Mouse (Mus musculus): Measurements from ENCODE around the gene Gm20716. TPM values are rescaled to one million over a fixed set of nuclear protein-coding genes. Genes with fewer than 3 reads are reported as not detected.
A peak's percentile ranks its signal among the peaks of the same experiment; 100 is the strongest.

Gene Gm20716
- polyA plus RNA-seq, 1 experiment from 2014 or later = 17.2 TPM

DNA sequence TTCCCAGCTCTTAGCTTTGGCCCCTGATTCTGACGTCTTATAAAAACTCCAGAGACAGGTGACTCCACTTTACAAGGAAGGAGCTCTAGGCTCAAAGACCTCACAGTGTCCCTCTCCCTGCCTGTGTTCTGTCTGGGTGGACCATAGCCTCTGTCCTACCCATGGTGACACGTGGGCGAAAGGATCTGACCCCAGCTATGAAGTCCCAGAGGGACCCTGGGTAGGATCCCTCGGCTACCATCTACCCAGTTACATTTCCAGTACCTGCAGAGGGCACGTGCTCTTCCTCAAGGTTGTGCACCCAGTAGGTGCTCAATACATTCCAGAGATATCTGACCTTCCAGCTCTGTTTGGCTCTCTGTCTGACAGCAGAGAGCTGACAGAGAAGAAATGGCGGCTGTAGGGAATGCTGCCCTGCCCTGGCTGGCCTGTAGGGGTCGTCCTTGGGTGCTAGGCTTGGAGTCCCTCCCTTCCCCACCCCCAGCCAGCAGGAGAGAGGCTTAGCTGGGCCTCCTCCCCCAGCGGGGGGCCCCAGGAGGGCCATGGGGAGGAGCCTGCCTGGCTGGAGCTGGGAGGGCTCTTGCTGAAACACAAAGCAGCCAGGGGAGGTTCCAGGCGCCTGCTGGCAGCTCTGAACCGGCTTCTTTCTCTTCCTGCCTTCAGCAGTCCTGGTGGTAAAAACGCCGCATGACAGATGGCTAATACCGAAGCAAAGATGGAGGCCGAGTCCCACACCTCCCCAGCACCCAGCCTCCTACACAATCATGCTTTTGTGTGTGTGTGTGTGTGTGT lies 75.9 kb downstream of the Gm20716 start:
- Histone ChIP-seq H3K4me1 (ENCODE audit: control insufficient read depth, insufficient read depth, low read length) (peaks cover 24% of the 10 kb centered on the region), H3K27me3 (ENCODE audit: control insufficient read depth, insufficient read depth, low read length) (no peaks in the 10 kb centered on the region; the same call in 1 of the 2 replicates), H3K9me3 (replicated peaks; ENCODE audit: control insufficient read depth, low read length) (no peaks in the 10 kb centered on the region), H3K4me3 (ENCODE audit: low read depth, low read length) (0 out of 2 replicates have a peak overlapping the region, but pooled peaks have one; percentile 25), H3K4me2 (peak overlapping the region; percentile 58), H3K27ac (ENCODE audit: low read depth, low read length) (peak overlapping the region; percentile 88), H3K36me3 (ENCODE audit: control insufficient read depth, insufficient read depth, low read length) (no peaks in the 10 kb centered on the region), H3K9ac (ENCODE audit: low read depth, low read length) (peak overlapping the region; percentile 69)
- 19% methylated on average over 14 of the region's 14 CpGs for WGBS (ENCODE audit: insufficient replicate concordance)
- peak; percentile 92 for ATAC-seq (replicated peaks; ENCODE audit: insufficient number of reproducible peaks, low FRiP score, low TSS enrichment)

DNA sequence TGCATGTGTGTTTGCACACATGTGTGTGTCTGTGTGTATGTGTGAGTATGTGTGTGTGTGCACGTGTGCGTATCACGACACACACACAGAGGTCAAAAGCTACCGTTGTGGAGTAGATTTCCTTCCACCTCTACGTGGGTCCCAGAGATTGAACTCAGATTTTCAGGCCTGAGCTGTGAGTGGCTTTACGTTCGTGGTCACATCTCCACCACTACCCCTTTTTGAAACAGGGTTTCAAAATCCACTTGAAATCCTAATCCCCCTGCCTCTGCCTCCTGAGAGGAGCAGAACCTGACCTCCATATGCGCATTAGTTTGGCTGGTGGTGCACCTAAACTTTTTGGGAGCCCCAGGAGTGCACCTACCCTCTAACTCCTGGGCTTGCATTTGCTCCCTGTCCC lies 80.9 kb downstream of the Gm20716 start:
- 84% methylated on average over 8 of the region's 8 CpGs for WGBS (ENCODE audit: insufficient replicate concordance)
- Histone ChIP-seq H3K4me2 (no peak overlapping the region), H3K4me3 (ENCODE audit: low read depth, low read length) (no peak overlapping the region), H3K9ac (ENCODE audit: low read depth, low read length) (no peak overlapping the region), H3K36me3 (ENCODE audit: control insufficient read depth, insufficient read depth, low read length) (no peaks in the 10 kb centered on the region), H3K27me3 (ENCODE audit: control insufficient read depth, insufficient read depth, low read length) (no peaks in the 10 kb centered on the region; the same call in 1 of the 2 replicates), H3K9me3 (replicated peaks; ENCODE audit: control insufficient read depth, low read length) (no peaks in the 10 kb centered on the region), H3K27ac (ENCODE audit: low read depth, low read length) (no peak overlapping the region), H3K4me1 (ENCODE audit: control insufficient read depth, insufficient read depth, low read length) (peaks cover 9% of the 10 kb centered on the region)
- ATAC-seq (replicated peaks; ENCODE audit: insufficient number of reproducible peaks, low FRiP score, low TSS enrichment) = no peak

DNA sequence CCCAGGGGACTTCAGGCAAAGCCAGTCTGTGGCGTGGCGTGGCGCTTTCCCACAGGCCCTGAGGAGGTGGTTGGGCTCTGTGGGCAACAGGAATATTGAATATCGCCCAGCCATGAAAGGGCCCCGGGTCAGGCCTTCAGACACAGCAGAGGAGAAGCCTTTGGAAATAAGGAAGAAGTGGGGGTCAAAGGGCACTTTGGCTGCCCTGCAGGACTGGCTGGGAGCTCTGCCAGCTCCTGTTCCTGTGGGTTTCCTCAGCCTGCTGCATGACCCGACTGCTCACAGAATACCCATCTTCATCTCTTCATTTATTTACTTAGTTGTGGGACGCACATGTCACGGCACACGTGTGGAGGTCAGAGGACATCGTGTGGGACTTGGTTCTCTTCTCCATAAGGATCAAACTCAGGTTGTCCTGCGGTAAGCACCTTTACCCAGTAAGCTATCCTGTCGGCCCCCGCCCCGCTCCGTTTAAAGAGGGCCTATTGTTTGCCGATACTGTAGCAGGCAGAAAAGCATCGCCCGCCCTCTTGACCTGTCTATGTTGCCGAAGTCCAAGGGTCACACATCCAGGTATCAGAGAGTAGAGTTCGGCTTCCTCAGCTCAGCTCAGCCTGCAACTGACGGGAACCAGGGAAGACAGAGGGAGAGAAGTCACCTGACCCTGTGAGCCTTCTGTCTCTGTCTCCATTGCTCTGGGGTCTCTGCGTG lies 82.3 kb downstream of the Gm20716 start:
- 68% methylated on average over 22 of the region's 22 CpGs for WGBS (ENCODE audit: insufficient replicate concordance)
- no peak overlapping the region for H3K9ac ChIP-seq (ENCODE audit: low read depth, low read length)

DNA sequence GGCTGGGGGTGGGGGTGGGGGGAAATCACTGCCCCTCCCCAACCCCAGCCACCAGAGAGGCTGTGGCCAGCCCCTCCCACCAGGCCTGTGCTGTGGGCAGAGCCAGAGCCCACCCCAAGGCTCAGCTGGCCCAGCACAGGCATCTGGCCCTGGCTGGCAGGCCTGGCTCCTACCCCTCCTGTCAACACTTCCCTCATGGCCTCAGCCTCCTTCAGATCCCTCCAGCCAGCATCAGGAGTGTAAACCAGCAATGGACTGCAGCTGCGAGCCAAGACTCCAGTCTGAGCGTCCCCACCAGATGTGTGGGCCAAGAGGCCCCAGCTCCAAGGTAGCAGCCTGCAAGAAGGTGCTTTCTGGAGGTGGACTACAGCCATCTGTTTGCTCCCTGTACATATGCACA lies 84.7 kb downstream of the Gm20716 start:
- no peaks in the 10 kb centered on the region for H3K36me3 ChIP-seq (ENCODE audit: control insufficient read depth, insufficient read depth, low read length)
- H3K27me3 ChIP-seq (ENCODE audit: control insufficient read depth, insufficient read depth, low read length) = no peaks in the 10 kb centered on the region; the same call in 1 of the 2 replicates
- no peak overlapping the region for H3K27ac ChIP-seq (ENCODE audit: low read depth, low read length)
- no peaks in the 10 kb centered on the region for H3K9me3 ChIP-seq (replicated peaks; ENCODE audit: control insufficient read depth, low read length)
- ATAC-seq (replicated peaks; ENCODE audit: insufficient number of reproducible peaks, low FRiP score, low TSS enrichment) = peak; percentile 72
- H3K4me3 ChIP-seq (ENCODE audit: low read depth, low read length) = no peak overlapping the region
- H3K9ac ChIP-seq (ENCODE audit: low read depth, low read length) = no peak overlapping the region
- 18% methylated on average over 2 of the region's 2 CpGs for WGBS (ENCODE audit: insufficient replicate concordance)
- no peak overlapping the region for H3K4me2 ChIP-seq
- H3K4me1 ChIP-seq (ENCODE audit: control insufficient read depth, insufficient read depth, low read length) = peaks cover 6% of the 10 kb centered on the region; the same call in 1 of the 2 replicates

More for the DNA sequence above, 82.3 kb downstream of the Gm20716 start:
- Histone ChIP-seq H3K9me3 (replicated peaks; ENCODE audit: control insufficient read depth, low read length) (no peaks in the 10 kb centered on the region), H3K27me3 (ENCODE audit: control insufficient read depth, insufficient read depth, low read length) (no peaks in the 10 kb centered on the region; the same call in 1 of the 2 replicates), H3K4me1 (ENCODE audit: control insufficient read depth, insufficient read depth, low read length) (peaks cover 6% of the 10 kb centered on the region; the same call in 1 of the 2 replicates), H3K27ac (ENCODE audit: low read depth, low read length) (no peak overlapping the region), H3K4me2 (no peak overlapping the region), H3K36me3 (ENCODE audit: control insufficient read depth, insufficient read depth, low read length) (no peaks in the 10 kb centered on the region), H3K4me3 (ENCODE audit: low read depth, low read length) (no peak overlapping the region)
- ATAC-seq (replicated peaks; ENCODE audit: insufficient number of reproducible peaks, low FRiP score, low TSS enrichment) = no peak

DNA sequence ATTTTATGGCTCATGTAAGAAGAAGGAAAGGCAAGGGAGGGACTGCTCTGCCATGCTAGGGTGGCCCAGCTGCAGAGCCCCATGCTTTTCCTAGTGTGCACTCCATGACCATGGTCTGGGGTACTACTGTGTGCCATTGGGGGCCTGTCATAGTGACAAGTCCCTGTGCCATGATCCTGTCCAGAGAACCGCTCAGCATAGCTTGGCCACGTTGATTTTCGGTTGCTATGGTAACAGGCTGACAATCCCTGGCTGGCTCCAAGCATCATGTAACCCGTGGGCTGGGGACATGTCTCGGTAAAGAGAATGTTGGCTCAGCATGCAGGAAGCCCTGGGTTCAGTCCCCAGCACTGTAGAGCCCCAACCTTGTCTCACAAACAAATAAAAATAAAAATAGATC lies 86.4 kb downstream of the Gm20716 start:
- no peaks in the 10 kb centered on the region for H3K36me3 ChIP-seq (ENCODE audit: control insufficient read depth, insufficient read depth, low read length)
- WGBS (ENCODE audit: insufficient replicate concordance) = 39% methylated on average over 5 of the region's 5 CpGs
- ATAC-seq (replicated peaks; ENCODE audit: insufficient number of reproducible peaks, low FRiP score, low TSS enrichment) = no peak
- no peaks in the 10 kb centered on the region for H3K9me3 ChIP-seq (replicated peaks; ENCODE audit: control insufficient read depth, low read length)
- H3K4me1 ChIP-seq (ENCODE audit: control insufficient read depth, insufficient read depth, low read length) = peaks cover 6% of the 10 kb centered on the region; the same call in 1 of the 2 replicates
- H3K9ac ChIP-seq (ENCODE audit: low read depth, low read length) = no peak overlapping the region
- no peak overlapping the region for H3K27ac ChIP-seq (ENCODE audit: low read depth, low read length)
- no peak overlapping the region for H3K4me3 ChIP-seq (ENCODE audit: low read depth, low read length)
- H3K4me2 ChIP-seq = no peak overlapping the region
- no peaks in the 10 kb centered on the region for H3K27me3 ChIP-seq (ENCODE audit: control insufficient read depth, insufficient read depth, low read length)

DNA sequence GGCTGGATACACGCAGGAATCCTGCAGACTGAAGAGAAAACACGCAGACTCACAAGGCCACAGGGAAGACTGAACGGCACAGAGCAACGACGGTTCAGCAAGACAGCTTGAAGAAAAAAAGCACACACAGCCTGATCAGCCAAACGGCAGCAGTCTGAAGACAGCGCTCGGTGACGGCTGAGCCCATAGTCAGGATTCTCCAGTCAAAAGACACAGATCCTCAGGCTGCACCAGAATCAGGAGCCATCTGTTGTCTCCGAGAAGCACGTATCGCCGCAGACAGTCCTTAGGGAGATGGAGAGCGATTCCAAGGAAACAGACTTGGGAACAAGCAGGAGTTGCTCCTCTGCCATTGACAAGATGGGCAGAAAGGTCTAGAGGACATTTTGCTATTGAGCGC lies 93.0 kb downstream of the Gm20716 start:
- ATAC-seq (replicated peaks; ENCODE audit: insufficient number of reproducible peaks, low FRiP score, low TSS enrichment) = no peak
- WGBS (ENCODE audit: insufficient replicate concordance) = 68% methylated on average over 15 of the region's 15 CpGs
- Histone ChIP-seq H3K27me3 (ENCODE audit: control insufficient read depth, insufficient read depth, low read length) (no peaks in the 10 kb centered on the region), H3K9ac (ENCODE audit: low read depth, low read length) (no peak overlapping the region), H3K27ac (ENCODE audit: low read depth, low read length) (no peak overlapping the region), H3K9me3 (replicated peaks; ENCODE audit: control insufficient read depth, low read length) (no peaks in the 10 kb centered on the region), H3K4me3 (ENCODE audit: low read depth, low read length) (no peak overlapping the region), H3K36me3 (ENCODE audit: control insufficient read depth, insufficient read depth, low read length) (no peaks in the 10 kb centered on the region), H3K4me1 (ENCODE audit: control insufficient read depth, insufficient read depth, low read length) (no peaks in the 10 kb centered on the region), H3K4me2 (no peak overlapping the region)

Small RNAs within 50 kb of the gene (microRNA-seq; reads per million reads assigned to microRNA genes)
- gene Gm24561 (ENCODE audit: borderline number of aligned reads) = not detected

Other genes starting within 250 kb of the Gm20716 start
- gene Ripor3, start 219.7 kb downstream of the Gm20716 start, polyA plus RNA-seq (2014; fragmentation: Nextera tagmentation; extraction: Ambion mirVana) = 0.97 and 2.1 TPM in 2 replicates
- 8.9 and 11.8 TPM in 2 replicates for gene Pard6b, start 149.4 kb downstream of the Gm20716 start, polyA plus RNA-seq (2014; fragmentation: Nextera tagmentation; extraction: Ambion mirVana)
- 5.5 and 6.1 TPM in 2 replicates for gene Adnp, start 23.3 kb downstream of the Gm20716 start, polyA plus RNA-seq (2014; fragmentation: Nextera tagmentation; extraction: Ambion mirVana)
- 74.5 and 85.1 TPM in 2 replicates for gene Dpm1, start 227 bp upstream of the Gm20716 start, polyA plus RNA-seq (2014; fragmentation: Nextera tagmentation; extraction: Ambion mirVana)
- 4.1 and 4.5 TPM in 2 replicates for gene Mocs3, start 258 bp upstream of the Gm20716 start, polyA plus RNA-seq (2014; fragmentation: Nextera tagmentation; extraction: Ambion mirVana)
- gene Kcng1, start 51.4 kb upstream of the Gm20716 start, polyA plus RNA-seq (2014; fragmentation: Nextera tagmentation; extraction: Ambion mirVana) = 1.1 and 1.2 TPM in 2 replicates

All from heart, embryonic 11.5 days (tissue).